Mouse (Mus musculus) liver, embryonic 16.5 days (tissue): ENCODE results near the gene Cyp2j13. TPM values are rescaled to one million over a fixed set of nuclear protein-coding genes. Genes with fewer than 3 reads are reported as not detected.
"Not testable (repeated sequence)": the region's sequence is repeated elsewhere in the genome, so short reads cannot be mapped to it uniquely, and the experiment has no call there.

Source experiments
- ATAC-seq: fragments of 200-750 bp; cut with Nextera tagmentation; 2 replicates; pipeline ENCODE4 v1.8.0; 2017; ENCODE audit warnings: low read depth, mild to moderate bottlenecking, moderate number of reproducible peaks, moderate library complexity
- H3K27ac ChIP-seq: fragments of 300-500 bp; sonication (generic); 2 replicates; pipeline ENCODE4 v1.5.1; 2014; ENCODE audit warnings: mild to moderate bottlenecking, low read length
- H3K27me3 ChIP-seq: fragments of 300-500 bp; sonication (generic); 2 replicates; pipeline ENCODE4 v1.6.1; 2014; ENCODE audit warnings: low read depth, low read length, mixed read lengths; ENCODE audit not compliant: control insufficient read depth, insufficient read depth
- H3K36me3 ChIP-seq: fragments of 300-500 bp; sonication (generic); 2 replicates; pipeline ENCODE4 v1.6.1; 2014; ENCODE audit warnings: mild to moderate bottlenecking; ENCODE audit not compliant: control insufficient read depth, insufficient read depth
- H3K4me1 ChIP-seq: fragments of 300-500 bp; sonication (generic); 2 replicates; pipeline ENCODE4 v1.6.1; 2014; ENCODE audit warnings: low read depth, low read length, mixed read lengths; ENCODE audit not compliant: control insufficient read depth
- H3K4me2 ChIP-seq: fragments of 300-500 bp; sonication (generic); 2 replicates; pipeline ENCODE4 v1.6.1; 2014; ENCODE audit warnings: low read depth, low read length, mixed read lengths
- H3K4me3 ChIP-seq: fragments of 300-500 bp; sonication (generic); 2 replicates; pipeline ENCODE4 v1.5.1; 2014; ENCODE audit warnings: low read depth, mild to moderate bottlenecking, low read length
- H3K9ac ChIP-seq: fragments of 300-500 bp; sonication (generic); 2 replicates; pipeline ENCODE4 v1.6.1; 2014; ENCODE audit warnings: low read depth, low read length
- H3K9me3 ChIP-seq: fragments of 300-500 bp; sonication (generic); replicated peaks from 2 replicates; pipeline ENCODE4 v1.6.1; 2016; ENCODE audit warnings: low read length; ENCODE audit not compliant: control insufficient read depth
- WGBS: fragments of 180-500 bp; shearing (Covaris S2); extraction: QIAGEN DNeasy Blood & Tissue Kit; methylation state at CpG from one replicate; pipeline ENCODE4 v1.1.7; 2014; ENCODE audit not compliant: insufficient replicate concordance; 5-methylcytosine and 5-hydroxymethylcytosine counted together
- polyA plus RNA-seq: library from polyadenylated mRNA; unstranded; fragments of >200 nt; fragmentation: Nextera tagmentation; extraction: Ambion mirVana; gene quantifications from 2 replicates; pipeline ENCODE4 v1.2.1, GENCODE M21; 2015

The Cyp2j13 gene
- not detected in 2 replicates for polyA plus RNA-seq

DNA sequence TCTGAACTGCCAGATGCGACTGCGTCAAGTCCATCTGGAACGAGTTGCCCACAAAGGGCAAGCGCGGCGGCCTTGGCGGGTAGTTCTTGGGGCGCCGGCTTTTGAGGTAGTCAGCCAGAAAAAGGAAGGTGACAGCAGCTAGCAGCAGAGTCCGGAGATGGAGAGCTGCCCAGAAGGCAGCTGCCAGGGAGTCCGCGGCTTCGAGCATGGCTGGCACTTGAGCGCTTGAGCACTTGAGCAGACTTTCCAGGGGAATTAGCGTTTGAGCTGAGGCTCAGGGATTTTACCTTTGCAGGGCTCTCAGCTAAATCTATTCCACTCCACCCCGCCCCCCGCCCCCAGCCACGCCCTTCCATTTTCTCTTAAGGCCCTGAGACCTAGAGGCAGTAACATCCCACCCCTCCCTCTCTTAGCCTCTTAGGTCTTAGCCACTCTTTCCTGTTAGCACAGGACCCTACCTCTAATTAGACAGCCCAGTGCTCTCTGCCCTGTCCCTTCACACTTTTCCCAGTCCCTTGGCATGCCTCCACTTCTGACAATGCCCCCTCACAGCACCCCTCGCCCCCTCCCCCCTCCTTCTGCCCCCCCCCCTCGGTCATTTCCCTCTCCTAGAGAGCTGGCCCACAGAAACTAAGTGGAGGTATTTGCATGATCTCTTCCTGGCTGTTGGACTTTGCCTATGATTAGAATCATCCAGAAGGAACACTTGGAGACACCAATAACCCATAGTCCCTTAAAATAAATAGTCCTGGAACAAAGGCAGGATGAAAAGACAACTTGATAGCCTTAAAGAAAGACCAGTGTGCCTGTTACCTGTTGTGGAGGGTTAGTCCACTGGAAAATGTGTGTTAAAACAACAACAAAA lies at the start of gene Cyp2j13:
Cyp2j13 (minus strand) TSS at position 286 of the 865 bp plus-strand sequence.
- Histone ChIP-seq H3K4me3 (no peak within 1 kb of the TSS), H3K4me1 (no peaks in the 10 kb centered on the region), H3K27ac (no peak within 1 kb of the TSS), H3K36me3 (no peaks in the 10 kb centered on the region), H3K9ac (no peak within 1 kb of the TSS), H3K4me2 (no peak within 1 kb of the TSS), H3K9me3 (no peaks in the 10 kb centered on the region), H3K27me3 (no peaks in the 10 kb centered on the region)
- ATAC-seq: no peak
- 13% methylated on average over 20 of the region's 20 CpGs for WGBS

DNA sequence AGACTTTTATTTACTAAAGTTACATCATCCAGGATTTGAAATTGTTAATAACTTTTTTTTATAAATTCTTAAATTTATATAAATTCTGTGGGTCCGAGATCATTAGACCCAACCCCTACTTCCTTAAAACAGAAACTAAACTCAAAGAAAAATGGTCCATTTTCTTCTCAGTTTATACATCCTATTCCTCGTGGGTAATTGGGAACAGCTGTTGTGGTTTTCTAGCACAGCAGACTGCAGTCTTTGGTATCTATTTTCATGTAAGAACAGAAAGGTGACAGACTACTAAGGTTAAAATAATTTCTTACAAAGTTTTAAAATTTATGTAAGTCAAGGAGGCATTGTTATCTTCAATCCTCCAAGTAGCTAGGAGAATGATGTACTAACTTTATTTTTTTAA lies 19.5 kb upstream of the Cyp2j13 start:
- Histone ChIP-seq H3K4me1 (no peaks in the 10 kb centered on the region), H3K4me3 (no peak overlapping the region), H3K9ac (no peak overlapping the region), H3K36me3 (no peaks in the 10 kb centered on the region), H3K27ac (no peak overlapping the region), H3K27me3 (no peaks in the 10 kb centered on the region), H3K9me3 (no peaks in the 10 kb centered on the region), H3K4me2 (no peak overlapping the region)
- no peak for ATAC-seq
- 33% methylated on average over 2 of the region's 2 CpGs for WGBS

DNA sequence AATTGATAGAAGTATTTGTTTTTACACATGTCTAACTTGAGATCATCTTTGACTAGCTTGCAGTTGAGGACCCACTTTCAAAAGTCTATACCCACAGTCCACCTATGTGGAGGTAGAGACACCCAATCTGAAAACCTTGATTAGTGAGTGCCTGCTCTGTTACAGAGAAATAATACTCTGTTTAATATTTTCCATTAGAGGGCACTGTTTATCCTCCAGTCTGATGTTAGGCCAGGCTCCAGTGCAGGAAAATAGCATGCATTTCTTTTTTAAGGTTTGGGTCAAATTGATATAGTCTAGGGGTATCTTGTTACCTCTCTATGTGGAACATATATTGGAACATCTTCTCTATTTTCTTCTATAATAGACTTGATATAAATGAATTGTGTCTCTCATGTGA lies 14.5 kb upstream of the Cyp2j13 start:
- H3K9ac ChIP-seq: no peak overlapping the region
- H3K9me3 ChIP-seq: no peaks in the 10 kb centered on the region
- no peak for ATAC-seq
- H3K27ac ChIP-seq: no peak overlapping the region
- H3K36me3 ChIP-seq: no peaks in the 10 kb centered on the region
- no peaks in the 10 kb centered on the region for H3K4me1 ChIP-seq
- no peaks in the 10 kb centered on the region for H3K27me3 ChIP-seq
- no peak overlapping the region for H3K4me3 ChIP-seq
- H3K4me2 ChIP-seq: no peak overlapping the region

DNA sequence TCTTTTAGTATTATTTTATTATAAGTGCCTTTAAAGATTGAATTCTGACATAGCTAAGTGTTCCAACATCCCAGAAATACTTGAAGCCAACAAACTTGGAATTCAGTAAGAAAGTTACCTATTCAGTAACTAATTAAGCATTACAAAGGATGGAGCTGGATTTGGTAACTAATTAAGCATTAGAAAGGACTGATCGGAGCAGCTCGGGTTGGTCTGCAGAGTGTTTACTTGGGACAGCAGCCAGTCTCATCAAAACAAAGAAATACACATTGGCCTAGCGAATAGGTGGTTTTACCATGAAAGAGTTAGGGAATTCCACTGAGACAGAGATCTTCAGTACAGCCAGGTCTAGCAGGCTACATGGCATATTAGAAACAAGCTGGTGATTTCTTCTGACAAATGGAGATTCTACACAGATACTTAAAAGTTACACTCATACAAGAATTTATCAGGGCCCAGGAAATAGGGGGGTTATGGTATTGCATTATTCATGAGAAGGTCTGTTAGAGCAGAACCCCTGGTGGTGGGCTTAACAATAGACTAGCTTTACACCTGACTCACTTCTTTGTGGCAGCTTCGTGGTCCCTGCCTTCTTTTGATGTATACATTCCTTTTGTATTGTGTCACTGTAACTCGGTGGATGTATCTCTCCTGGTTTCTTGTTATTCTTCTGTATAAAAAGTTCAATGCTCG lies 12.2 kb upstream of the Cyp2j13 start:
- not testable (repeated sequence) for H3K4me1 ChIP-seq, H3K4me2 ChIP-seq, H3K4me3 ChIP-seq, H3K27me3 ChIP-seq, H3K9me3 ChIP-seq, ATAC-seq, H3K27ac ChIP-seq, H3K36me3 ChIP-seq, H3K9ac ChIP-seq
- WGBS: 49% methylated on average over 6 of the region's 6 CpGs

DNA sequence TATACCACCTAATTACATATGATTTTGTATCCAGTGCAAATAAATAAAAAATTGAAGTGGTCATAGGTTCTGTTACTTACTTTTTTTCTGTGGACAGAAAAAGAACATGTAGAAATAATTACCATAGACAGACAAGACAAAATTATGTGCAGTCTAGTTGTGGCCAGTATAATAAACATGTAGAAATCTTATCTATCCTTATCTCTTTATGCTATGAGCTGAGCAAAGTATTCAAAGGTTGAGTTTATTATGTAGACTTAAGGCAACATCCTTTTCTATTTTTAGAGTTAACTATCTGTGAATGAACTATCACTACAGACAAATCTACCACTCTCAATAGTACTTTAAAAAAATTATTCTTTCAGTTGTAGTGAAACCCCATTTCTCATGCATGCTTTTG lies 962 bp upstream of the Cyp2j13 start:
- Histone ChIP-seq H3K27me3 (no peaks in the 10 kb centered on the region), H3K27ac (no peak overlapping the region), H3K9ac (no peak overlapping the region), H3K4me3 (no peak overlapping the region), H3K4me1 (no peaks in the 10 kb centered on the region), H3K36me3 (no peaks in the 10 kb centered on the region), H3K4me2 (no peak overlapping the region), H3K9me3 (no peaks in the 10 kb centered on the region)
- ATAC-seq: no peak

DNA sequence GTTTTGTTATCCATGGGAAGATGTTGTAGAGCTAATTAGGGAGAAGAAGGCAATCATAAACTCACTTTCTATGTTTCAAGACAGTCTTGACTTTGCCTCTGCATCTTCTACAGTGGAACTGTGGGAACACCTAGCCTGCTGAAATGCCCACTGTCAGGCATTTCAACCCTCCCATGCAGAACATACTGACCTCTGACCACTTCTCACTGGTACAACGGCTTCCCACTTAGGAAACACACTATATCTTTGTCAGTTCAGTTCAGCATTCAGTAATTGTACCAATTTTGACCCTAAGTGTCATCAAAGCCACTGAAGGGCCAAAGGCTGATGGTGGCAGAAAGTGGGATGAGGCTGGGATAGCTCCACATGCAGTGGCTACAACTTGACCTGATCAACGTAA lies 15.3 kb downstream of the Cyp2j13 start:
- no peak for ATAC-seq
- Histone ChIP-seq H3K36me3 (no peaks in the 10 kb centered on the region), H3K4me3 (no peak overlapping the region), H3K9ac (no peak overlapping the region), H3K9me3 (no peaks in the 10 kb centered on the region), H3K4me1 (no peaks in the 10 kb centered on the region), H3K27ac (no peak overlapping the region), H3K27me3 (no peaks in the 10 kb centered on the region), H3K4me2 (no peak overlapping the region)
- 48% methylated on average over 2 of the region's 2 CpGs for WGBS

DNA sequence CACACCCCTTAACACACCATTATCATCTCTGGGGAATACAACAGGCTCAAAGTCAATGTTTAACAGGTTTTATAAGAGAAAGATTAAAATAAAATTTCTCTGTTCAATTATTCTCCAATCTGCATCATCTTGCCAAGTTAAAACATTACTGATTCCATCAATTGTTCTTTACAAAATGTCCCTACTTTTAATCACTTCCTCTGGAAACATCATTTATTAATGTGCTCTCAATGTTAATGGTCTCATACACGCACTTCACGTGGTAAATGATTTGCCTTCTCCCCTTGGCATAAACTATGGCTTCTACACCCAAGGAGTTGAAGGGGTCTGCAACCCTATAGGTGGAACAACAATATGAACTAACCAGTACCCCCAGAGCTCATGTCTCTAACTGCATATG lies 17.2 kb downstream of the Cyp2j13 start:
- Histone ChIP-seq H3K36me3 (no peaks in the 10 kb centered on the region), H3K9ac (no peak overlapping the region), H3K4me3 (no peak overlapping the region), H3K27me3 (no peaks in the 10 kb centered on the region), H3K4me2 (no peak overlapping the region), H3K4me1 (no peaks in the 10 kb centered on the region), H3K27ac (no peak overlapping the region), H3K9me3 (no peaks in the 10 kb centered on the region)
- no peak for ATAC-seq
- WGBS: 65% methylated on average over 2 of the region's 2 CpGs

DNA sequence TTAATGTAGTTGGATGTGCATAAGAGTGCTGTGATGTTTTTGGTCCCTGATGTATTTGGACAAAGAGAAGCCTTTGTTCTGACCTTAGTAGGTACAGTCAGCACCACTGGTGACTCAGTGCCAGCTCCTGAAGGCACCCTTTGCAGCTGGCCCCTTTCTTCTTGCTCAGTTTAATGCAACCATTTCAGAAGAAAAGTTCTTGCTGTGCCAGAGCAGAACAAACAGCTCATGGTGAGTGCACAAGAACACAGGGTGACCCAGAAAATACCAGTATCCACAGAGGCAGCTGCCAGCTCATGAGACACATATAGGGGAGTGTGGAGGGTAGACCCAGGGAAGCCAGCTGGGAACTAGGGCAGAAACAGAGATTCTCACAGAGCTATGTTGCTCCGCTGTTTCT lies 48.9 kb downstream of the Cyp2j13 start:
- WGBS: 78% methylated on average over 1 of the region's 1 CpGs
- H3K27me3 ChIP-seq: no peaks in the 10 kb centered on the region
- no peaks in the 10 kb centered on the region for H3K4me1 ChIP-seq
- no peaks in the 10 kb centered on the region for H3K36me3 ChIP-seq
- no peak overlapping the region for H3K27ac ChIP-seq
- no peak overlapping the region for H3K4me2 ChIP-seq
- H3K4me3 ChIP-seq: no peak overlapping the region
- no peaks in the 10 kb centered on the region for H3K9me3 ChIP-seq
- no peak for ATAC-seq
- no peak overlapping the region for H3K9ac ChIP-seq

DNA sequence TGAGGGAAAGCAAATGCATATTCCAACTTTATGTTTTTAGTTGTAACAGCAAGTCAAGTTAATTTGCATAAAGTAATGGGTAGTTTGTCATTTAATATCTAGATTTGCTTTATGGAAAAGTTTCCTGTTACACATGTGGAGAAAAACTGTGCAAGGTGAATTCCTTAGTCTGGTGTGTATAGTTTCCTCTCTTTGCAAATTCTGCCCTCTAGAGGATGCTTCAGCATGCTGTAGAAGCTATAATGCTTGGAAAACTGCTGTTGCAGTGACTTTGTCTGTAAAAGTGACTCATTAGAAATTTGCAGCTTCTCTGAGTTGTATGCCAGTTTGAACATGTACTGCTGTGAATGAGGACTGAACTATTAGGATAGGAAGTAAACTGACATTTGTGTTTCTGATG lies 54.5 kb downstream of the Cyp2j13 start:
- Histone ChIP-seq H3K9me3 (no peaks in the 10 kb centered on the region), H3K9ac (no peak overlapping the region)
- no peak for ATAC-seq

More for the DNA sequence above, 54.5 kb downstream of the Cyp2j13 start:
- Histone ChIP-seq H3K36me3 (no peaks in the 10 kb centered on the region), H3K4me3 (no peak overlapping the region), H3K4me1 (no peaks in the 10 kb centered on the region), H3K27me3 (no peaks in the 10 kb centered on the region), H3K27ac (no peak overlapping the region), H3K4me2 (no peak overlapping the region)
